Mouse (Mus musculus) inflammation-experienced regulatory T-cells, adult 6 months (primary cell): ENCODE results near the gene Iqgap2. TPM values are rescaled to one million over a fixed set of nuclear protein-coding genes. Genes with fewer than 3 reads are reported as not detected.

Experiments used
- ATAC-seq: one replicate; pipeline ENCODE4 v1.8.0; 2017
- polyA plus RNA-seq, 3 experiments: library from polyadenylated mRNA; unstranded; fragments of 100-300 nt; shearing (Covaris generic); gene quantifications; one replicate each; pipeline ENCODE4 v1.2.1; 2017

Iqgap2 gene
- polyA plus RNA-seq, 3 experiments from 2014 or later, result 12.7 to 20.0 (median 13.9) TPM

DNA sequence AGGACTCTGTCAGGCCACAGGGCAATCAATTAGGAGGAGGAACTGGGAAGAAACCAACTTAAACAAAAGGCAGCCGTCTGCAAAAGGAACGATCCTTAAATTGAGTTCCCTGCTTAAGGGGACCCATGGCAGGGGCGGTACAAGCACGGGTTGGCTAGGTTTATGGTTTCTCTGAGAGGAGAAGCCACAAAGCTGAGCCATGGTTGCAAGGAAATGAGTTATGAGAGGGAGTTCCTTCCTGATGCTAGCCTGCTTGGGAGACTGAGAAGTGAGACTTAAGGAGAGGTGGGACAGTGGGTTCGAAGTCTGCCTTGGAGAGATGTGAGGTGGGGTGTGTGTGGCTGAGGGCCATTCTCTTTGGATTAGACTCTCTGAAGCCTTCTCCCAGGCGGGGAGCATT lies 193.8 kb downstream of the Iqgap2 start:
- no peak for ATAC-seq

DNA sequence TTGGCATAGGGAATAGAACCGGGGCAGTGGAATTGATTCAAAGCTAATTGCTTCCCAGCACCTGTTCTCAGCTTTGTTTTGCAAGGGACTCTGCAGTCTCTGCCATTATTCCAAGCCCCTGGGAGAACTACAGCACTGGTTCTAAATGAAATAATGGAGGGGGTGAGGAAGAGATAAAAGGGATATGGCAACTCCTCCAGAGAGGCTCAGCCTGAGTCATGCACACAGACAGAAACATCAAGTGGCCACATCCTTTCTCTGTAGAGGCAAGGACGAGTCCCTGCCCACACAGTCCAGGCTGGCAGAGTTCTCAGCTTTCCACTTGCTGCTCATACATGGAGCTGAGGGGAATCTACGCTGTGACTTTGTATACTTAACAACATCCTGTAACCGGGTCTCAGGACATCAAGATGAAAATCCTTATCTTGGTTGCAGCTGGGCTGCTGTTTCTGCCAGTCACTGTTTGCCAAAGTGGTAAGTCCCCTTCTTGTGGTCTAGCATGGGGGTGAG lies 195.0 kb downstream of the Iqgap2 start, which contains the start of gene F2rl2:
Gene F2rl2, plus strand, starts transcription at position 200 of the 510 bp plus-strand sequence.
- peak; percentile 94 for ATAC-seq

DNA sequence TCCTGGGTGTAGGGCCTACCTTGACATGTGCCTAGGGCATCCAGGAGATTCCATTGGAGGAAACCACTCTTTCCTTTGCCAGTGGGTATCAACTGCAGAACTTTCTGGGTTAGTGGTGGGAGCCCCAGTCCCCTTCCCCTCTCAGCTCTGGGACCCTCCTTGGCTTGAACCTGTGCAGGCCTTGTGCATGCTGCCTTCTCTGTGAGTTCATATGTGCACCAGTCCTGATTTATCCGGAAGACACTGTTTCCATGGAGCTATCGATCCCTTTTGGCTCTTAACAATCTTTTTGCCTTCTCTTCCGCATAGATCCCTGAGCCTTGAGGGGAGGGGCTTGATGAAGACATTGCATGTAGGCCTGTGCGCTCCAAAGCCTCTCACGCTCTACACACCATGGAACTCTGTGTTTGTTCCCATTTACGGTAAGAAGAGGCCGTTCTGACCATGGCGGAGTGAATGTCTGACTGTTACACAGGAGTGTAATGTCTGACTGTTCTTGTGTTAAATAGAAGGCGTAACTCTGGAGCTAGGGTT lies 195.5 kb downstream of the Iqgap2 start:
- no peak for ATAC-seq

DNA sequence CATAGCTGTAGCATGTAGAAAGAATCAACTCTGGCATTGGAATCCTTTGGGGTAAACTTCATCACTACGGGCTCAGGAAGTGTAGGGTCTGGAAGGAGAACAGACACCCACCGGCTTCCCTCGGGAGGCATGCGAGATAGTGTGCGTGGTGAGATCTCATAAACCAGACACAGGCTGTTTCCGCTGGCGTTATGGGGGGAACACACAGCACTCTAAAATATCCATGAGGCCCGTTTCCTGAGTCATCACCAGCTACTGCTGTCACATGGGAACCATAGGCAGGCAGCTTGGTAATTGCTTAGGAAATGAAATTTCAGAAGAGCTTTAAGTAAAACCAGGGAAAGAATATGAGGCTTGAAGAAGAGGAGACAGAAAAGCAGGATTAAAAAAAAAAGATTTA lies 199.5 kb downstream of the Iqgap2 start:
- ATAC-seq, result no peak

DNA sequence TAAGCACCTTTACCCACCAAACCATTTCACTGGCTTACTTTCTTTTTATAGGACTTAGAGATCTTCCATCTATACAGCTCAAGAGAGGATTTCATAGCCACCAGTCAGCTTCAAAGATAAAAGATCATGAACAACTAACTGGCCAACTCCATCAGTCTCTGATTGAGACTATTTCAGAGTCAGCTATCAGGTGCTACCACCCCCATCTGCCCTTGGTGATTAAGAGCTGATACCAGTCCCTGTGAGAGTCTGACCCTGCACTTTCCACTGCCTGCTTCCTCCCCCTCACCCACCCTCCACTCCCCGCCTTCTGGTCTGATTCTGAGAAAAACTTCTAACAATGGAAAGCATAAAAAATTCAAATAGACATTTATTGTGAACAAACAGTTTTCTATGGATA lies 203.1 kb downstream of the Iqgap2 start:
- ATAC-seq, result no peak

DNA sequence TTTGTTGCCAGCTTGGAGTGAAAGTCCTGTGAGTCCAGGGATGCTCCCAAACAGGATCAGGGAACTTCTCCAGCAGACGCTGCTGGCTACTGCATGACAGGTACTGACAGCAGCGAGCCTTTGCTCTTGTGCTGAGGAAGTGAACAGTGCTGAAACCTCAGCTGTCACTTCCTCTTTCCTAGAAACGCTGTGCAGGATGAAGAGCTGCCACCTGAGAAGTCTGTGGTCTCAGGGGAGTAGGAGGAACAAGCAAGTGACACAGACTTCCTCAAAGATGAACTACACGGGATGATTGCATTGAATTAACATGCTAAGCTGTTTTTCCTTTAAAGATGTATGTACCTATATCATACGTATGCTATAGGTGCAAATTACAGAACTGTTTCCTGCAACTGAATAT lies 206.0 kb downstream of the Iqgap2 start:
- peak; percentile 87 for ATAC-seq

DNA sequence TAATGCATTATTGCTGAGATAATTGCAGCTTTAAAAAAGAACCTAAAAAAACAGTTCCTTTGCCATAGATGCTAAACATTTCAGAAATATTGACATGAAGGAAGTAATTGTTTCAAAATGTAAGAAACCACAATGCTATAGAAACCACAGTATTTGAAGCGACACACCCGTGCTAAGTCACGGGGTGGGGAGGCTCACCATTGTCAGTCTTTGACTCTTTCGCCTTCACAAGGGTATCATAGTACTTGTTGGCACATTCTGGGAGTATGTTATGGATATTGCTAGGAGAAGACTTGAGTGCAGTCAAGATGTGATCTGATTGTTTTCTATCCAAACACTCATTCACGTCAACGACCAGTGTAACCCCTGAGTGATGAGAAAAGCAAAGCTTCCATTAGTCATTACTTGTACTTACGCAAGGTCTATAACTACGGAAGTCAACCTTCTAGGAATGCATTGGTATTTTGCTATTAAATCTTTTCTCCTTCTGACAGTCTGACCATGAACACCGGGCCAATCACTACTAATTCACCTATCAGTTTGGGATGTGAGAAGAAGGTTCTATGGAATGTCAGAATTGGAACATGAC lies 207.0 kb downstream of the Iqgap2 start:
- no peak for ATAC-seq

DNA sequence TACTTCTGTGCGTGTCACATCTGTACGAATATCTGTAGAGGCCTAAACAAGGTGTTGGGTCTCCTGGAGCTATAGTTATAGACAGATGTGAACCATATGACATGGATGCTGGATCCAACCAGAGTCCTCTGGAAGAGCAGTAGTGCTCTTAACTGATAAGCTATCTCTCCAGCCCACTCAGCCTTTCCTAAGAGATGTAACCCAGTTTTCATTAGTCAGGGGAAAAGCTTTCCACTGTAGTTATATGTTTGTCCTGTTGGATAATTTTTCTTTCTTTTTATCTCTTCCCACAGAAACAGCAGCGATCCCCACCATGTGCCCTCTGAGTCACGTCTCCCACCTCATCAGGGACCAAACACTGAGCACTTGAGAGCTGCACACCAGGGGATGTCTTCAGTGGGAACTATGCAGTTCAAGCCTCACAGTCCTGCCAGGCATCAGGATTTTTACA lies 212.2 kb downstream of the Iqgap2 start:
- no peak for ATAC-seq

DNA sequence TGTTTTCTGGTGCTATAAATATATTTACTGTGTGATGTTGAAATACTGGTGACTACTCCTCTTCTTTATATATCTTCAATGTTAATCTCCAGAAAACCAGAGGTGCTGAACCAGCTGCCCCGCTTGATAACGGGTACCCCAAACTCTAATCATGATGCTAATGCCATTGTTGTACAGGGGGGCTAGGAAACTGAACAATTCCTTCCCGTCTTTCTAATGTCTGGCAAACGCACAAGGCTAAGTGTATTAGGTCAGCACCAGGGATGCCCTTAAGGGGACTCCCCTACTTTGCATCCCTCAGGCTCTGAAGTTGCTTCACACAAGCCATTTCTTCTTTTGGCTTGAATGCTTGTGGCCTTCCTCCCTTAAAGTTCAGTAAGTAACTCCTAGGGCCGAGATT lies 212.6 kb downstream of the Iqgap2 start:
- no peak for ATAC-seq

DNA sequence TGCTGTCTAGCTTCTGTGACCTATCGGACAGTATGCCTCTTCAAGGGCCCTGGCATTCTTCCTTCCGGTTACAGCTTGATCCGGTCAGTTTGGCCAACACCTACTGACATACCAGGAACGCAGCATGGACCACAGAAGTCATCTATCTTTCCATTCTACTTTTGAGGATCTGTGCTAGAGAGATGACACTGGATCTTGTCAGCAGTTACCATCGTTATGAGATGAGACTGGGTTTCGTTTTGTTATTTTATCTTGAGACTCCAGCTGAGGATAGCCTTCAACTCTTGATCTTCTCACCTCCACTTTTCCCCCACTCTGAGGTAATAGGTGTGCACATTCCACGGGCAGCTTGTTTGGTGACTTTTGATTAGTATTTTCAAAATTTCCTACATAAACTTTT lies 219.3 kb downstream of the Iqgap2 start:
- no peak for ATAC-seq

DNA sequence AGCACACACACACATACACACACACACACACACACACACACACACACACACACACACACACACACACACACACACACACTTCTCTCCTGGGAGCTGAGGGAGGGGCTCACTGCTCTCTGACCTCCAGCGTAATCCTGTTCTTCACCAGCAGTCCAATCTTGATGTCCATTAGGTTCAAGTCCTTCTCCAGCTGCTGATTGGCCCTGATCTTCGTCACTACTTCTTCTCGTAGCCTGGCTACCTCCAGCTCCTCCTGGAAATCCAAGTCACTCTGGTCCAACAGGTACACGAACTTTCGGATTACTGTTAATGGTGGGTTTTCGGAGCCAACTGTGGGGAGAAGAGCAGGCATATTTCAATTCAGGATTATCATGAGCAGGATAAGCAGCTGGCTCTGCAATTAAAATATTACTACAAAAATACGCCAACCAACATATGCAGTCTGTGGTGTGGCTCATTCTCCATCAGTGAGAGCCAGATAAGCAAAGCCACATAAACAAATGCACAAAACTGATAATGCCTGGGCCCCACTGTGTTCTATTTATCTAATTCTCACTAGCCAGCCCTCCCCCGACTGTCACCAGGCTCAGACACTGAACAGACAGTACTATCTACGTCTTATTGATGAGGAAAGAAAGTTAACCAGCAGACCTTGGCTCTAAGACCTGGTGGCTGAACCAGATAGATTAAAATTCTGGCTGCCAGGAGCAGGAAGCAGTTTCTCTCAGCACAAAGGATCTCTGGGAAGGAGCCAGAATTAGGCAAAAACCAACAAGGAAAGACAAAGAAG lies 220.4 kb downstream of the Iqgap2 start:
- no peak for ATAC-seq

DNA sequence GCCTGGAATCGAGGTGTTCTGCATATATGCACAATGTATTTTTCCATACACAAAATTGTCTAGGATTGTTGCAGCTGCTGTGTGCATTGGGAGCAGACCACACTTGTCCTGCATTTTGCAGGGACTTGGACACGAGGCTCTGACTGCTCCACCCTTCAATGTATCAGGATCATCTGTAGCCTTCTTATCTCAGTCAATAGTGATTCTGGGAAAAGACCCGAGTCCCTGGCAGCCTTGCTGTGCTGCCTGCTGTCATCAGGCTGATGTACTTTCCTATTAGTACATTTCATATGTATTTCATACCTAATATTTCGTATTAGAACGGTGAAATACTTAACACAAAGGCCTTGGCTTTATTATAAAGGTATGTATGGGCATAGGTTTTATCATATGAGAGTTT lies 221.2 kb downstream of the Iqgap2 start:
- no peak for ATAC-seq

DNA sequence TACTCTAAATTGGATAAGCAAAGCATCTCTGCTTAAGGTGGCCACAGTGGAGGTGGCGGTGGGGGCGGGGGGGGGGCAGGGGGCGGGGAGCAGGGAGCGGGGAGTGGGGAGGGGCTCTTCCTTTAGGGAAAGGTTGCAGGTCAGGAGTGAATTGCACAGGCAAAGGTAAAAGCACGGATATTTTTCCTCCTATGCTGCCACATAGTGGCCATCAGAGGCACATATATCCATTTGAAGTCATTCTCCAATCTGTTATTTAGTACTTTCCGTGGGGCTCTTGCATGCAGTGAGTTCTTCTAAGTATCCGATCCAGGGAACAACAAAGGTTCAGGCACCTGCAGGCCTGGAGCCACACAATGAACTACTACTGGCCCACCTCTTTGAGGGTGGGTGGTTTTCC lies 224.5 kb downstream of the Iqgap2 start:
- ATAC-seq, result no peak

DNA sequence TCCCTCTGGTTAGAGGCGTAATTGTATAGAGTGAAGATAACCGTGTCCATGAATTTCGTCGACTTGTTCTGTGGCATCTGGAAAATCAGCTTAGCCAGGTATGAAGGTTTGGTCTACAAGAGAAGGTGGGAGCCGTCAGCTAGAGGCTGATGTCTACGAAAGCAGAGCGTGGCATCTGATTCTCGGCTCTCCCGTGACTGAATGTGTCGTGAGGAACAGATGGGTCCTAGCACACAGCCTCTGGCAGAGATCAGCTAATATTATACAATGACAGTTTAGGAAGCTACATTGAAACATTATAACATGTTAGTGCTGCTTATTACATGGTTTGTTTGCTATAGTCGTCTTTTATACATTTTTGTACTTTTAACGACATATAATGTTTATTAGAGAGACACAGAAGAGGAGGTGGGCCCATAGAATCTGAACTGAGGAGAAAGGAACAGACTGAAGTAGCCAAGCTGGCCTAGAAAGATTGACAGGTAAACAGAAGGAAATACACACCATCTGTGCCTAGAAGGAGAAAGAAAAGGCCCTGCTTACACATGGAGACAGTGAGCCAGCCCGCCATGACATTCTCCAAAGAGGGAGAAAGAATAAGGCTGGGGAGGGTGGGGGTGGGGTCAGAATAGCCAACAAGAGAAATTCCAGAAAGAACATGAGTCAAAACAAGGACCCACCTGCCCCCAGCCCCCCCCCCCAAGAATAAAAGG lies 225.9 kb downstream of the Iqgap2 start:
- no peak for ATAC-seq

DNA sequence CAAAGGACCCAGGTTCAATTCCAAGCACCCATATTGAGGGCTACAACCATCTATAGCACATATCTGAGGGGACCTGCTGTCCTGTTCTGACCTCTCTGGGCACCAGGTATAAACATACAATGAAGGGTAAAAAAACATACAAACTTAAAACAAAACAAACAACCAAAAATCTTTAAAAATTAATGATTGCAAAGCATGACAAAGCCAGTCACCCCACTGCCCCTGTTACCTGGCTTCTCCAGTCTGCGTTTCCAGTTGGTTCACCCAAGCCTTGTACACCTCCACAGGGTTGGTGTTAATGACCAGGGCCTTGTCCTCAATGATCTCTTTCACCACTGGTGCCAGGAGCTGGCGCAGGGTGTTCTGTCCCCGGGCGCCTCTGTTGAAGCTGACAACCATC lies 227.9 kb downstream of the Iqgap2 start:
- no peak for ATAC-seq

DNA sequence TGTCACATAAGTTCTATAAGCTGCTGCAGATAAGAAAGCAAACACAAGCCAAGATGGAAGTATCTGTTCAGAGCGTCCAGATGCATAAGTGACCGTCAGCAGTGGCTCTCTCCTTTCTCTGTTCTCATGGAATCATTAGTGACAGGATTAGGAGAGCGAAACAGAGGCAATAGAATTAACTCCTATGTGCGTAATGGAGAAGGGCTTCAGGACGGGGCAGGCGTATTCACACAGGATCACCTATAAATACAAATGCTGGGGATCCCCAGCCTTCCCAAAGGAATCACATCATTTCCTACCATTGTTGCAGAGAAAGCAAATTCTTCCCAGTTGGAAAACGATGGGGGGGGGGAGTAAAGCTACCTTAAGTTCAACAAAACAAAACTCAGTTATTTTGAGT lies 232.3 kb downstream of the Iqgap2 start:
- ATAC-seq, result no peak

DNA sequence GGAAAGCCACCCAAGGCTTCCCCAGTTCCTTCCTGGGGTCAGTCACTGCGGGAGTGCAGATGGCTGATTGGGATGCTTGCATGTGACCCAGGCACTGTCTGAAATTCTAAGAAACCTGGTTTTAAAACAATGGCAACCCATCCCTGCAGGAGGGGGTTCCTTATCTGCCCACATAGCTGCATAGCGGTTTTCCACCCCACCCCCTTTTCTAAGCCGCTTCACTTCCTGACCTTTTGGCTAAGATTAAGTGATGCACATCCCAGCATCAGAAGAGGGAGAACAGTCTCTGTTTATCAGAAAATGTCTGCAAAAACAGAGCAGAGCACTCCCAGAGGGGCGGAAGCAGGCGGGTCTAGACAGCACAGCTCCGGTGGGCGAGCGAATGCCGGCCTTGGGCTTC lies 234.6 kb downstream of the Iqgap2 start:
- ATAC-seq, result no peak

DNA sequence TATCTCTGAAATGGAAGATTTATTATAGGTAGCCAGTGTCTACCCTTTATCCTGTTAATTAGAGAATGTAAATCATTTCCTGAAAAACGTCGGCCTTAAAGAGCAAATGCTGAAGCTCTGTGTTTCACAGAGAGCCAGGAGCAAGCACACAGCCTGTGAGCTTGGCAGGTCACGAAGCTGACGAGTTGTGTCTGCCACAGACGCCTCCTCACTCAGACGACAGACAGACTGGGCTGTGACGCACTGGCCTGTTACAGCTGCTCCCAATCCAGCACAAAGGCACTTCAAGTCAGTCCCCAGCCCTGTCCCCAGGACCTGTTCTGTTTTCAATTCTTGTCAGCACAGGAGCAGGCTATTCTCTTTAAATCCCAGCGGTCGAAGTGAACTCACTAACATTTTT lies 236.4 kb downstream of the Iqgap2 start:
- ATAC-seq, result no peak

DNA sequence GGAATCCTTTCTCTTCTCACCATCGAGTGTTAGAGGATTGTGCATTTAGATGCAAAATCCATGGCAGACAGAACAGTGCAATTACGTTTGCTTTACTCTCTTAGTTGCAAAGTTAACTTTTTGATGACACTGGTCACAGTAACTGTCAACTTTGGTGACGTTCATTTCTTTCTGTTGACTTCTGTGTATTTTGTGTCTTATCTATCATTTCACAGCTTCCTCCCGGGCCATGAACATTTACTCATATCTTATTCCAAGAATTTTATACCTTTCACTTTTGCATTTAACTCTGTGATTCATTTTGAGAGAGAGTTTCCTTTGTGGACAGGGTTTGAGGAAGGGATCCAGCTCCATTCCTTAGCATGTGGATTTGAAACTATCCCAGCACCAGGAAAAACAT lies 238.0 kb downstream of the Iqgap2 start:
- no peak for ATAC-seq

DNA sequence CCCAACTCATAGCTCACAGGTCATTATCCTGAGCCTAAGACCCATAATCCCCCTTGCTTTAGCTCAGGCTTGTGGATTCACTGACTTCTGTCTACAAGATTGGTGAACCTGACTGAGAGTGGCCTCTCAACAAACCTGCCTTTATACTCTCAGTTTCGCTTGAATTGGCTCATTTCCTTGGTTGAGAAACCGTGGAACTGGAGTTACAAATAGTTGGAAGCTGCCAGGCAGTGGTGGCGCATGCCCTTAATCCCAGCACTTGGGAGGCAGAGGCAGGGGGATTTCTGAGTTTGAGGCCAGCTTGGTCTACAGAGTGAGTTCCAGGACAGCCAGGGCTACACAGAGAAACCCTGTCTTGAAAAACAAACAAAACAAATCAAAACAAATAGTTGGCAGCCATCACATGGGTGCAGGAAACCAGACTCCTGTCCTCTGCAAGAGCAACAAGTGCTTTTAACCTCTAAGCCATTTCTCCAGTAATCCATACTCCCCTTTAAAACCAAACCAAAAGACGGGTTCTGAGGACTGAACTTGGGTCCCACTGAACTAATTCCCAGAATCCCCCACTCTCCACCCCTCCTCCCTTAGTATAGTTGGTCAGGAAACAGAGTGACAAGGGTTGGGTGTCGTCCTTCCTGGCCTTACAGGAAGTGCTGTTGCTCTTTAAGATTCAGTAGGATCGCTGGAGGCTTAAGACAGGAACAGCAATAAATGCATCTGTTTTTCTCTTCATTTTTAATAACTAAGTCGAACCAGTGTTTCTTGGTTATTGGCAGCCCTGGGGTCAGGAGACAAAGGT lies 239.7 kb downstream of the Iqgap2 start:
- ATAC-seq, result no peak

DNA sequence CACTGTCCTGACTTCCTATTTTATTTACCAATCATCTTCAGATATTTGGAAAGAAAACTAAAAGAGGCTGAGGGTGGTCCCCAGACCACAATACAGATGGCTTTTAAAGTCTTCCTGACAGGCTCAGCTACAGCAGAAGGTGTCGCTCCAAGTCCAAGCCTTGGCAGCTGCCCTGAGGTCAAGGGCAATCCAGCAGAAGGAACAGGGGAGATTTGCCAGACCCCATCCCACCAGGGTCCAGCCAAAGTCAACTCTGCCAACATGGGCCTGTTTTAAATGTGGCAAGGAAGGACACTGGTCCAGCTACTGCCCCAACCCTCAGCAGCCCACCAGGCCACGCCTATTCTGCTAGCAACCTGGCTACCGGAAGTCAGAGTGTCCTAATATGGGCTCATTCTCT lies 241.8 kb downstream of the Iqgap2 start:
- no peak for ATAC-seq

DNA sequence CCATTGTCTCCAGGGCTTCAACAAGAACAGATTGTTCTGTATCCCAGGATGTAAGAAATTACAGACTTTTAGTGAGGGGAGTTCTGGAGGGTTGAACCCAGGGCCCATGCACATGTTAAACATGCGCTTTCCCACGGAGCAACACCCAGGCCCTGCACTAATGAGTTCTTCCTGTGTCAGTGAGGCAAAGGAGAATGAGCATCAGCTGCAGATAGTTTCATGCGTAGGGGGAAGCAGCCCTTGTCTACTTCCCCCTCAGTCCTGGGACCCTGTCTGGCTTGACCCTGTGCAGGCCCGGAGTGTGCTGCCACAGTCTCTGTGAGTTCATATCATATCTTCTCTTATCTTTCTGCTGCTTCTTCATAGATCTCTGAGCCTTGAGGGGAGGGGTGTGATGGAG lies 244.5 kb downstream of the Iqgap2 start:
- ATAC-seq, result no peak
